Mouse (Mus musculus): ENCODE data around the gene Fbxw8.

The Fbxw8 gene

GRCm38 (mm10) chr5:118154839-118155564 lies at the start of gene Fbxw8:
TSS of gene Fbxw8 (minus strand) at chr5:118155464.
- peak; percentile 95 for DNase-seq

GRCm38 (mm10) chr5:118204675-118205440 lies 49.6 kb upstream of the Fbxw8 start:
- DNase-seq = no peak

- no peak for DNase-seq
Observed at GRCm38 (mm10) chr5:118199670-118200069, 44.4 kb upstream of the Fbxw8 start.

GRCm38 (mm10) chr5:118197421-118197820 lies 42.2 kb upstream of the Fbxw8 start:
- peak; percentile 57 to 59 for DNase-seq

GRCm38 (mm10) chr5:118192221-118192620 lies 37.0 kb upstream of the Fbxw8 start:
- peak; percentile 41 to 50 for DNase-seq

GRCm38 (mm10) chr5:118190491-118190890 lies 35.2 kb upstream of the Fbxw8 start:
- DNase-seq = no peak

GRCm38 (mm10) chr5:118188356-118188755 lies 33.1 kb upstream of the Fbxw8 start:
- no peak for DNase-seq

- DNase-seq = no peak
Observed at GRCm38 (mm10) chr5:118186903-118187633, 31.8 kb upstream of the Fbxw8 start.

- no peak for DNase-seq
Observed at GRCm38 (mm10) chr5:118177640-118178039, 22.4 kb upstream of the Fbxw8 start.

- DNase-seq = no peak
Observed at GRCm38 (mm10) chr5:118175137-118175536, 19.9 kb upstream of the Fbxw8 start.

GRCm38 (mm10) chr5:118174310-118175009 lies 19.2 kb upstream of the Fbxw8 start:
- no peak for DNase-seq

GRCm38 (mm10) chr5:118172078-118172723 lies 16.9 kb upstream of the Fbxw8 start:
- DNase-seq = no peak

GRCm38 (mm10) chr5:118171665-118172064 lies 16.4 kb upstream of the Fbxw8 start:
- DNase-seq = no peak

- peak; percentile 51 to 55 for DNase-seq
Observed at GRCm38 (mm10) chr5:118170888-118171529, 15.7 kb upstream of the Fbxw8 start.

GRCm38 (mm10) chr5:118169222-118170221 lies 14.3 kb upstream of the Fbxw8 start:
- DNase-seq = peak; percentile 52 to 64

GRCm38 (mm10) chr5:118167561-118167995 lies 12.3 kb upstream of the Fbxw8 start:
- DNase-seq = peak; percentile 39 to 52

- DNase-seq = no peak
Observed at GRCm38 (mm10) chr5:118165462-118165861, 10.2 kb upstream of the Fbxw8 start.

GRCm38 (mm10) chr5:118164581-118164980 lies 9.3 kb upstream of the Fbxw8 start, which contains the start of gene Hrk:
TSS of gene Hrk (plus strand) at chr5:118164648.
- peak; percentile 40 to 42 for DNase-seq

- no peak for DNase-seq
Observed at GRCm38 (mm10) chr5:118160691-118161090, 5.4 kb upstream of the Fbxw8 start.

GRCm38 (mm10) chr5:118156976-118157375 lies 1.7 kb upstream of the Fbxw8 start:
- DNase-seq = no peak
